In the genomic region with DNA sequence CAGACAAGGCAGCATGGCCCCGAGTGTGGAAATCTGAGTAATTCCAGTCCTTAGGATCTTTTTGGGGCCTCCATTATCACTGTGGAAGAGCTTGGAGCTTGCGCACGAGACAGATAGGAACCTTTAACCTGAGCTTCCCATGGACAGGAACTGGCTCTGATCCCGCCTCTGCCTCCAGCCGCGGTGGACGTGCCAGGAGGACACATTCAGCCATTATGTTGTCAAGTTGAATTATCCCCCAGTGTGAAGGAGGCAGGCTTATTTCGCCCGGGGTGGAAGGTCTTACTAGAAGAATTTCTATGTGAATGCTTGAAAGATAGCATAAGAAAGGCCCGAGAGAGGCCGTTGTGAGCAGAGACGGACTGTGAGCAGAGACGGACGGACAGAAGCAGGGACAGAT, we compare ENCODE assay signal across 12 mouse cellular contexts. TPM values are rescaled to one million over a fixed set of nuclear protein-coding genes. Genes with fewer than 3 reads are reported as not detected.
A peak's percentile ranks its signal among the peaks of the same experiment; 100 is the strongest.
DNase-seq lines count a peak whose midpoint lies in the region; ATAC-seq and TF ChIP-seq lines count a peak whose summit lies in the region.
"Had no signal": no experiment of that assay in that cellular context is flagged by ENCODE, and none has a peak within 500 bp of the region (broad histone marks: within the 10 kb centered on the region; RNA-seq: fewer than 3 reads in every experiment).

No protein-coding gene starts in this region.

- no peaks in the 10 kb centered on the region for H3K27me3 ChIP-seq in ES-Bruce4 (ENCODE audit: control insufficient read depth, insufficient read depth, low read length, poor library complexity, severe bottlenecking)
- no peaks in the 10 kb centered on the region for H3K27me3 ChIP-seq in embryonic facial prominence, embryonic 14.5 days (replicated peaks; ENCODE audit: control insufficient read depth, insufficient read depth, low read length)
- H3K27me3 ChIP-seq in kidney, embryonic 14.5 days (ENCODE audit: control insufficient read depth, insufficient read depth, low read length) = no peaks in the 10 kb centered on the region
- H3K27me3 ChIP-seq: embryonic facial prominence, embryonic 15.5 days had no signal

- no peaks in the 10 kb centered on the region for H3K9me3 ChIP-seq in ES-Bruce4 (replicated peaks; ENCODE audit: control insufficient read depth, insufficient read depth, low read length, poor library complexity, severe bottlenecking)
- H3K9me3 ChIP-seq in embryonic facial prominence, embryonic 14.5 days (ENCODE audit: control insufficient read depth, low read length) = no peaks in the 10 kb centered on the region
- H3K9me3 ChIP-seq in kidney, embryonic 14.5 days (ENCODE audit: control insufficient read depth, low read length) = no peaks in the 10 kb centered on the region
- H3K9me3 ChIP-seq: embryonic facial prominence, embryonic 15.5 days; limb, embryonic 10.5 days had no signal

- DNase-seq in adrenal gland, postnatal 14 days = peak; percentile 65
- DNase-seq in adrenal gland, adult 8-10 months = no peak
- DNase-seq in embryonic facial prominence, embryonic 14.5 days (ENCODE audit: low spot score) = peak; percentile 8
- DNase-seq in thymus, postnatal 25 days = no peak
- DNase-seq in frontal cortex, postnatal 36 days (ENCODE audit: low spot score in 2 of 2) = no peak
- DNase-seq: thymus, postnatal 4 days had no signal

- H3K36me3 ChIP-seq in ES-Bruce4 (ENCODE audit: control insufficient read depth, insufficient read depth, low read length, poor library complexity, severe bottlenecking) = no peaks in the 10 kb centered on the region
- H3K36me3 ChIP-seq in embryonic facial prominence, embryonic 14.5 days (ENCODE audit: control insufficient read depth, insufficient read depth, low read length) = peaks cover 6% of the 10 kb centered on the region; the same call in 1 of the 2 replicates
- no peaks in the 10 kb centered on the region for H3K36me3 ChIP-seq in kidney, embryonic 14.5 days (ENCODE audit: control insufficient read depth, insufficient read depth, low read length)

- TF ChIP-seq EP300 in ES-Bruce4 (IDR thresholded peaks at IDR 0.05; ENCODE audit: insufficient read depth, low read depth, low read length) = no peak

- TF ChIP-seq CTCF in ES-Bruce4 (IDR thresholded peaks at IDR 0.05; ENCODE audit: low read depth, low read length) = no peak

- TF ChIP-seq POLR2A in ES-Bruce4 (IDR thresholded peaks at IDR 0.05; ENCODE audit: insufficient read depth, low read length) = no peak

- H3K9ac ChIP-seq in ES-Bruce4 (ENCODE audit: low read depth, poor library complexity, severe bottlenecking) = no peak overlapping the region
- H3K9ac ChIP-seq in embryonic facial prominence, embryonic 14.5 days (ENCODE audit: low read depth, low read length) = no peak overlapping the region
- no peak overlapping the region for H3K9ac ChIP-seq in kidney, embryonic 14.5 days (ENCODE audit: low read depth, low read length)
- H3K9ac ChIP-seq: embryonic facial prominence, embryonic 15.5 days had no signal

- H3K4me1 ChIP-seq in ES-Bruce4 (ENCODE audit: control insufficient read depth, insufficient read depth, low read length) = no peaks in the 10 kb centered on the region
- peaks cover 3% of the 10 kb centered on the region; the same call in 1 of the 2 replicates for H3K4me1 ChIP-seq in embryonic facial prominence, embryonic 14.5 days (ENCODE audit: control insufficient read depth, insufficient read depth, low read length)
- H3K4me1 ChIP-seq in kidney, embryonic 14.5 days (ENCODE audit: control insufficient read depth, insufficient read depth, low read length) = peaks cover 20% of the 10 kb centered on the region; the same call in 1 of the 2 replicates

- no peak overlapping the region for H3K27ac ChIP-seq in ES-Bruce4 (ENCODE audit: insufficient read depth, low read length)
- no peak overlapping the region for H3K27ac ChIP-seq in embryonic facial prominence, embryonic 14.5 days (replicated peaks; ENCODE audit: low read depth, low read length)
- H3K27ac ChIP-seq in kidney, embryonic 14.5 days (ENCODE audit: low read depth, low read length) = peak overlapping the region; percentile 62; the same call in 1 of the 2 replicates
- H3K27ac ChIP-seq: embryonic facial prominence, embryonic 15.5 days; limb, embryonic 10.5 days had no signal

- H3K4me2 ChIP-seq in embryonic facial prominence, embryonic 14.5 days (ENCODE audit: low read depth, low read length) = no peak overlapping the region
- no peak overlapping the region; the same call in 1 of the 2 replicates for H3K4me2 ChIP-seq in kidney, embryonic 14.5 days (replicated peaks; ENCODE audit: low read depth, low read length)
- H3K4me2 ChIP-seq: embryonic facial prominence, embryonic 15.5 days; midbrain, embryonic 11.5 days had no signal

- ATAC-seq in embryonic facial prominence, embryonic 14.5 days (ENCODE audit: low read depth) = no peak
- peak; percentile 48 for ATAC-seq in kidney, embryonic 14.5 days (ENCODE audit: low FRiP score, low TSS enrichment)
- no peak for ATAC-seq in frontal cortex, adult (ENCODE audit: low TSS enrichment)

- H3K4me3 ChIP-seq in ES-Bruce4 (ENCODE audit: low read depth, low read length) = 0 out of 2 replicates have a peak overlapping the region, but pooled peaks have one; percentile 7
- H3K4me3 ChIP-seq in embryonic facial prominence, embryonic 14.5 days (ENCODE audit: low read depth, low read length) = no peak overlapping the region
- no peak overlapping the region for H3K4me3 ChIP-seq in kidney, embryonic 14.5 days (ENCODE audit: low read length)
- H3K4me3 ChIP-seq: embryonic facial prominence, embryonic 15.5 days; limb, embryonic 10.5 days had no signal

- 58% methylated on average over 14 of the region's 14 CpGs for WGBS in embryonic facial prominence, embryonic 14.5 days
- 22% methylated on average over 14 of the region's 14 CpGs for WGBS in kidney, embryonic 14.5 days

RNA-seq across cellular contexts. Expression of gene Rangap1, which starts 4.4 kb away (rescaled TPM):
- total RNA-seq in adrenal gland, postnatal 14 days (2021) = 61.7 and 61.8 TPM in 2 replicates
- total RNA-seq in adrenal gland, adult 8-10 months (2022) = 10 to 100 TPM; 53.4 to 70.2 (median 60.6) TPM
- 158 and 160 TPM in 2 replicates for polyA plus RNA-seq in ES-Bruce4 (2011; ENCODE audit: insufficient read depth, insufficient read length, low read depth, missing spikeins)
- polyA plus RNA-seq in embryonic facial prominence, embryonic 14.5 days (2014; fragmentation: Nextera tagmentation; extraction: Ambion mirVana) = 73.7 and 90.1 TPM in 2 replicates
- 85.0 and 100.0 TPM in 2 replicates for polyA plus RNA-seq in kidney, embryonic 14.5 days (2014; fragmentation: Nextera tagmentation; extraction: Ambion mirVana)

RNA-seq across cellular contexts. Expression of gene Zc3h7b, which starts 4.9 kb away (rescaled TPM):
- 73.8 and 81.9 TPM in 2 replicates for total RNA-seq in adrenal gland, postnatal 14 days (2021)
- total RNA-seq in adrenal gland, adult 8-10 months (2022) = 100 to 1,000 TPM in 2 of 4 experiments, 10 to 100 TPM in 2; 66.3 to 109 (median 89.1) TPM
- polyA plus RNA-seq in ES-Bruce4 (2011; ENCODE audit: insufficient read depth, insufficient read length, low read depth, missing spikeins) = 40.5 and 42.1 TPM in 2 replicates
- 28.7 and 35.2 TPM in 2 replicates for polyA plus RNA-seq in embryonic facial prominence, embryonic 14.5 days (2014; fragmentation: Nextera tagmentation; extraction: Ambion mirVana)
- 46.3 and 60.5 TPM in 2 replicates for polyA plus RNA-seq in kidney, embryonic 14.5 days (2014; fragmentation: Nextera tagmentation; extraction: Ambion mirVana)

RNA-seq across cellular contexts. Expression of gene Tef, which starts 52.5 kb away (rescaled TPM):
- total RNA-seq in adrenal gland, postnatal 14 days (2021) = 71.4 and 98.5 TPM in 2 replicates
- 100 to 1,000 TPM in 3 of 4 experiments, 10 to 100 TPM in 1; 93.1 to 190 (median 160) TPM for total RNA-seq in adrenal gland, adult 8-10 months (2022)
- polyA plus RNA-seq in ES-Bruce4 (2011; ENCODE audit: insufficient read depth, insufficient read length, low read depth, missing spikeins) = 33.9 and 36.0 TPM in 2 replicates
- polyA plus RNA-seq in embryonic facial prominence, embryonic 14.5 days (2014; fragmentation: Nextera tagmentation; extraction: Ambion mirVana) = 25.5 and 29.3 TPM in 2 replicates
- polyA plus RNA-seq in kidney, embryonic 14.5 days (2014; fragmentation: Nextera tagmentation; extraction: Ambion mirVana) = 16.1 and 19.2 TPM in 2 replicates

RNA-seq across cellular contexts. Expression of gene Chadl, which starts 52.7 kb away (rescaled TPM):
- total RNA-seq in adrenal gland, postnatal 14 days (2021) = 5.2 TPM in 2 replicates
- 1 to 10 TPM; 2.2 to 5.7 (median 3.5) TPM for total RNA-seq in adrenal gland, adult 8-10 months (2022)
- polyA plus RNA-seq in ES-Bruce4 (2011; ENCODE audit: insufficient read depth, insufficient read length, low read depth, missing spikeins) = 1.0 and 1.1 TPM in 2 replicates
- polyA plus RNA-seq in embryonic facial prominence, embryonic 14.5 days (2014; fragmentation: Nextera tagmentation; extraction: Ambion mirVana) = 11.5 and 14.7 TPM in 2 replicates
- polyA plus RNA-seq in kidney, embryonic 14.5 days (2014; fragmentation: Nextera tagmentation; extraction: Ambion mirVana) = 5.0 and 5.3 TPM in 2 replicates

Comparison
In these comparisons a context has a peak if more than half of its experiments do, and no peak if none do; other contexts are left out.
1. DNase-seq: peak in adrenal gland, postnatal 14 days (single experiment) and embryonic facial prominence, embryonic 14.5 days (single experiment); none in adrenal gland, adult 8-10 months (single experiment), thymus, postnatal 25 days (single experiment) and frontal cortex, postnatal 36 days (0 of 2).